Mouse (Mus musculus) kidney, adult 2 months (tissue): ENCODE measurements at regions not wholly inside any gene's neighbourhood (a gene's known extent, or its start where the extent isn't known, plus 50 kb on each side); places are given as distances from the start of the nearest gene placed in this dataset.

Experiments
- CTCF ChIP-seq: fragments of 200-500 bp; conservative IDR thresholded peaks from 2 replicates; pipeline ENCODE4 v1.5.1; 2011; ENCODE audit warnings: low read depth, mild to moderate bottlenecking, control low read depth, low read length, moderate library complexity, mixed read lengths; ENCODE audit not compliant: insufficient read depth, insufficient read length
- POLR2A ChIP-seq: fragments of 200-500 bp; IDR thresholded peaks from one replicate; pipeline ENCODE4 v1.6.1; 2011; ENCODE audit warnings: low read depth, low read length, control low read depth

- TF ChIP-seq POLR2A (no peak), CTCF (no peak)
These were observed 559.9 kb downstream of the Etv1 start for GRCm38 (mm10) chr12:39339101-39339538.
